Mouse (Mus musculus) kidney, postnatal 10 days (tissue): ENCODE data around the gene Kidins220.

ENCODE experiments used
- DNase-seq: peaks from one replicate; pipeline ENCODE4 v3.0.0; 2021; ENCODE audit warnings: mixed read lengths

Kidins220 gene

DNA sequence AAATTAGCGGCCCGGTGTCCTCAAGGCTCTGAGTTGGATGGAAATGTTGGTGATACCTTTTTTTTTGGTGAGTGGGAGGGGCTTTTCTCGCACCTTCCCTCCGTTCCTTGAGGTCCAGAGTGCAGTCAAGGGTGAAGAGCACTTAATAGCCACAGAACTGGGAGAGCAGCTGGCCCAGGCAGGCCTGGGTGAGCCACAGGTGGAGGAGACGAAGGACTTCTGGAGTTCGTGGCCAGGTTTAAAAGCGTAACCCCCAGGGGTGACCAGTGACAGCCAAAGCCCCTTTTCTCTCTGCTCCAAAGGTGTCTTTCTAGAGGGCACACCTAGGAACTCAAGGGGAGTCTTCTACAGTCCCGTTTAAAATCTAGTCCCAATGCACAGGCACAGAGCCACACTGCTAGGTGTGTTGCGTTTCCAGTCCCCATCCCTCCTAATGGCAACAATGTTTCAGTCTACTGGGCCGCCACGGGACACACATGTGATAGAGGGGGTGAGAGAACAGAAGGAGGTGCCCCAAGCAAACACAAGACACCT lies 118.6 kb downstream of the Kidins220 start:
- DNase-seq, result peak; percentile 57

DNA sequence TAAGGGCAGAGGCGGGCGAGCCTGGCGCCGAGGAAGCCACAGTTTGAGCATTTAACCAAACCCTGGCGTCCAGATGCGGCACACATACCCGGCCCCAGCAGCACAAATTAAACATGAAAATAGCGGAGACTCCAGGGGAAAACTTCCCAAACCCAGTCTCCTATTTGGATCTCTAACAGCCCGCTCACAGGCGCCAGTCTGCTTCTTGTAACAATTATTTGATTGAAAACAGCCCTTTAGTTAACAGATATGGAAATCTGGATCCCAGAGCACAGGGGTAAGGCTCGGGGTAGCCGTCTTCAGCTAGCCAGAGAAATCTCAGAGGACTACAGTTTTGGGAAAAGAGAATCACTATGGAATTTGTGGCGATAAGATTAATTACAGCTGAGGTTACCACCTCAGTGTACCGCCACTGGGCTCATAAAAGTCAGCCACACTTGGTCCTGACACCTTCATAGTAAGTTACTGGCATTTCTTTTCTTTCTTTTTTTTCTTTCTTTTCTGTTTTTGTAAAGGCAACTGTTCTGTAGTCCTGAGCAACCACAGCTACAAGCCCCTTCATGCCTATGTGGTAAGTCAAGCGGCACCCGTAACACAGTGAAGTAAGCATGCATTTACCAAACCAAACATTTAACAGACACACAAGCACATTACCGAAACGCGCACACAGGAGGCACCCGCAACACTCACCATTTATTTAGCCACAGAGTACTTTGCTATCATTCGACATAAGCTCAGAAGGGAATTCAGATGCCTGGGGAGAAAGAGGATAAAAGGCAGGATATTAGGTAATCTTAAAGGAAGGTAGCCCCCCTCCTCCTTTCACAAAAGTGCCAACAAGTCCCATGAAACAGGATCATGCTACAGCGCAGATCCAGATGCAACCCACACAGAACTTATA lies 120.1 kb downstream of the Kidins220 start:
- DNase-seq, result peak; percentile 54

DNA sequence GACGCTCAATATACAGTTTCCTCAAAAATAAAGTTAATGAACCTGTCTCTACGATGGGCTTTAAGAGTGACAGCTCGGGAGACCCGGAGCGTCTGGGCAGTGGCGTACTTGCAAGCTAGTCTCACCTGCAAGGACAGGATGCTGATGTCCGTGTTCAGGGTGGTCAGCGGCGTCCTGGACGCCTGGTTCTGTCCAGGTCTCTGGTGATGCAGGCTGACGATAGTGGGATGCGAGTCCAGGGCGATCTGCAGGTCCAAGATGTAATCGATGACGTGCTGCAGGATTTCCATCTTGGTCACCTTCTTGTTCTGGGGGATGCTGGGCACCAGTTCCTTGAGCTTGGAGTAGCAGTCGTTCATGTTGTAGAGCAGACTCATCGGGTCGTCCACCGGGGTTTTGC lies 120.8 kb downstream of the Kidins220 start:
- DNase-seq, result no peak

- peak; percentile 99 for DNase-seq
Measured at GRCm38 (mm10) chr12:25095974-25096639, 121.4 kb downstream of the Kidins220 start.

DNA sequence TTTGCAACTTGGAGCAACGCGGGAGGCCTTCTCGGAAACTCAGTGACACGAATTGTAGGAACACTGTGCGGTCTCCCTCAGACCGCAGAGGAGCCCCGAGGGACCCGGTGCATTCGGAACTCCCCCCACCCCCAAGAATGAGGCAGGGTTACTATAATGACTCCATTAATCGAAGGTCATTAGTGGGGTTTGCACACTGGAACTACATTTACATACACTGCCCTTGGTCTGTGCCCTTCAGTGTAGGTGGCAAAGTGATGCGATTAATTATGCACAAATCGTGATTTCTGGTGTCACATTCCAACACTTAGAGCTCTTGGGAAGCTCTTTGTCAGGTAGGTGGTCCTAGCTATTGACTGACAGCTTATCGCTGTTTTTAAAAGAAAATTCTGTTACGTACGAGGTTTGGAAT lies 121.9 kb downstream of the Kidins220 start:
- peak; percentile 61 for DNase-seq

DNA sequence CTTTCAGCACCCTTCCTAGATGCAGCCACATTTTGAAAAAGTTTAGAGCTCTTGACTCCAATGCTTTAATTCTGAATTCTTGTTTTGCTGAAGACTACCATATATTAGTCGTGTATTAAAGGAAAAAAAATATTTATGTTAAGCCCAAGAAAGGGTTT lies 122.2 kb downstream of the Kidins220 start, which contains the start of gene Id2:
TSS of gene Id2 (minus strand) at position 89 of the 158 bp plus-strand sequence.
- no peak for DNase-seq

DNA sequence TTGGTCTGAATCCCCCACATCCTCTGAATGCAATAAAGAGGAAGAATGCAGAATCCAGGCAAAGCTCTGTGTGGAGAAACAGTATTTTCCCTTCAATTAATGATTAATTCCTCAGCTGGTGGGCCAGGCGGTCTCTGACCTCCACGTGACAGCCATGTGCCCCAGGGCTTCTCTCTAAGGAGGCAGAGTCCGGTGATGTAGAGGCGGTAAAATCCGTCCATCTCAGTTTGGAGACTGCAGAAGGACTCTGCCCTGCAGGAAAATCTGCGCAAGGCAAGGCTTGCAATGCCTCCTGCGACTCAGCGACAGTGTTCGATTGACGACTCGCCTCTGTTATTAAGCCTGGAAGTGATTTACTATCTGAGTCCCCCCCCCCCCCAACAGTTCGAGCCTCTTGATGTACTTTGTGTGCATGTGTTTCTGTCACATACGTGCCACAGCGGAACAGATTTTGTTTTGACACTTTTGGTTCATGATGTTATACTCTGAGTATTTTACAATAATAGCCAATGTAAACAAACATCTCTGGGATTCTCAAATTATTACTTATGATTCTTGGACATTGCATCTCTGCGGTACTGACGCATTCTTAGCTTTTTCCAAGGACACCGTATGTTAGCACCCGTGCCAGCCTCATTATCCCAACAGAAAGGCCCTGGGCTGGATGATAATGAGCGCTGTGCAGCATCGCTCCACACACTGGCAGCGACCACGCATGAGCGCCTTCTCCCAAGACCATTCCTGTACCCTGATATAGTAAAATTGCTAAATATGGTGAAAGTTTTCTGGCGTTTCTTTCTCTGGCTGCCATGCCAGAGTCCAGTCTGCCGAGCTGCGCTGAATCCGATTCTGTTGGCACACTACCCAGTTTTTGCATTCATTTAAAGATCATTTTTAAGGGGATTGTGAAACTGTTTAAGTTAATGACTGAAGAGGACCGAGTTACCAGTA lies 122.8 kb downstream of the Kidins220 start:
- peak; percentile 86 for DNase-seq

- no peak for DNase-seq
Measured at GRCm38 (mm10) chr12:25098161-25098550, 123.4 kb downstream of the Kidins220 start.

DNA sequence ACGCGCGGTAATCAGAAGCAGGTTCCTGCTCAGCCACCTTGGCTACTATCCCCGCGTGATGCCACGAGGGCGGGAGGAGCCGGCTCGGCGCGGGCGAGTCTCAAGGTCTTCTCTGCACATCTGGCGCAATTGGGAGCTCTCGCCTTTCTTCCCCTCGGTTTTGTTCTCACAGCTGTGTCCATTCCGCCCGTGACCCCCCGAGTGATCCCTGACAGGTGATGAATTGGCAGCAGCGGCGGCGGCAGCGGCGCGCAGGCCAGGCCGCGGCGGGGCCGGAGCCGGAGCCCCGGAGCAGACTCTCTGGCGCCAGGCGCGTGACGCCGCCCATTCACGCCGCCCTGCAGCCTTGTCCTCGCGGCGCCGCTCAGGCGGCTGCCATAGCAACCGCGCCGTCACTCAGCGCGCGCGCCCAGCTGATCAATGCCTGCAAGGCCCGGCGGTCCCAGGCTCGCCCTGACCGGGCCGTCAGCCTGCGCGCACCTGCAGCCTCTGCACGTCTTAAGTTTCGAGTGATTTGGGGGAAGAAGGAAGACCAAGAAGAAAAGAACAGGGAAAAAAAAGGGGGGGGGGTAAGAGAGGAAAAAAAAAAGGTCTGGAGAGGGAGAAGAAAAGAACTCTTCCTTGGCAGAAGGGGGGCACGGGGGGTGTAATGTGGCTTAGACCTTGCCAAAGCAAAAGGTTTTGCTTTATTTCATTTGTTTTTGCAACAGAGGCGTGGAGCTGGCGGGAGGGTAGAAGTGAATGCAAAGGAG lies 124.0 kb downstream of the Kidins220 start:
- DNase-seq, result peak; percentile 97

GRCm38 (mm10) chr12:25099313-25099562 lies 124.5 kb downstream of the Kidins220 start:
- DNase-seq, result peak; percentile 87

GRCm38 (mm10) chr12:25099563-25100408 lies 125.1 kb downstream of the Kidins220 start:
- peak; percentile 68 for DNase-seq

DNA sequence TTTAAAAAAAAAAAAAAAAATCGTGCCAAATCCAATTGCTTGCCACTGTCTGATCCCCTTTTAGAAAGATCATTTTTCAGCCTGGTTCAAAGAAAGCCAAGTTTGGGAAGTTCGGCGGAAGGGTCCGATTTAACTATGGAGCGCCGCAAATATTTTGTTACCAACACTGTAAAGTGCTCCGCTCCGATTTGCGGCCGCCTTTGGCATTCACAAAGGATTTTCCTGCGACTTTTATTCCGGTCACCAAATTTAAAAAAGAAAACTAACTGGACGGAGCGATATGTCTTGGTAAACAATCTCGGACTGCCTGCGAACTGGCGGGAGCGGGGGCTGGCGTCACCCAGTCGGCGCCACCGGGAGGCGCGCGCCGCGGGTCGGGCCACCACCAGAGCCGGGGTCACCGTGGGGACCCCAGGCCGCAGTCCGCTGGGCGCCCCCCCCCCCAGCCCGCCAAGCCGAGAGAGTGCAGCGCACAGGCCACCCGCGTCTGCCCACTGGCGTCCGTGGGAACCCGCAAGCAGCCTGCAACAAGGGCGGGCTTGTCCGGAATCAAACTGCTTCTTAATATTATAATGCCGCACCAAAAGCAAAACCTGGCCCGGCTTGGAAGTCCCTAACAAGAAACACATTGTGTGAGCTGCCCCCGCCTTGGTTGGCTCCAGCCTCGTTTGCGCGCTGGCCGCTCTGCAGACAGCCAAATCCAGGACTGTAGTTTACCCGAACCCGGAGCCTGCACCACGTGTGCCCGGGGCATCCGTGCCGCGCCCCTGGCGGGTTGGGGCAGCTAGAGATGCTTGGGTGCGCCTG lies 125.9 kb downstream of the Kidins220 start:
- DNase-seq, result peak; percentile 76

DNA sequence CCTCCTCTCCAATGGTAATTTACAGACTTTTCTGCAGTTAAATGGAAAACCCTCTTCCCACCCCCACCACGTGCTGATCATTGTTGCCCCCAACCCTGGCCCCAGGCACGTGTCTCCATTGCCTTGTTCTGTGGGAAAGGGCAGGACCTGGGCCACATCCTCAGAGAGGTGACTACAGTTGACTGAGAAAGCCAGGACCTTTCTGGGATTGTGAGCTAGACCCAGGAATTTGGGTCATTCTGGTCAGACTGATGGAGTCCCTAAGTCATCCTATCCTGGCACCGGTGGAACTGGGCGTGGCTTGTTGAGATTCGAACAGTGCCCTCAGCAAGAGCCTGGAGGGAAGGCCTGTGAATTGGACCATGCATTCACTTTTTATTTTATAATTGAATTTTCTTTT lies 126.7 kb downstream of the Kidins220 start:
- DNase-seq, result peak; percentile 51

GRCm38 (mm10) chr12:25103911-25104310 lies 129.2 kb downstream of the Kidins220 start:
- DNase-seq, result peak; percentile 46

- DNase-seq, result no peak
Measured at GRCm38 (mm10) chr12:25104541-25104940, 129.8 kb downstream of the Kidins220 start.

GRCm38 (mm10) chr12:25108865-25109264 lies 134.1 kb downstream of the Kidins220 start:
- DNase-seq, result peak; percentile 41

- peak; percentile 61 for DNase-seq
Measured at GRCm38 (mm10) chr12:25109971-25110681, 135.4 kb downstream of the Kidins220 start.

DNA sequence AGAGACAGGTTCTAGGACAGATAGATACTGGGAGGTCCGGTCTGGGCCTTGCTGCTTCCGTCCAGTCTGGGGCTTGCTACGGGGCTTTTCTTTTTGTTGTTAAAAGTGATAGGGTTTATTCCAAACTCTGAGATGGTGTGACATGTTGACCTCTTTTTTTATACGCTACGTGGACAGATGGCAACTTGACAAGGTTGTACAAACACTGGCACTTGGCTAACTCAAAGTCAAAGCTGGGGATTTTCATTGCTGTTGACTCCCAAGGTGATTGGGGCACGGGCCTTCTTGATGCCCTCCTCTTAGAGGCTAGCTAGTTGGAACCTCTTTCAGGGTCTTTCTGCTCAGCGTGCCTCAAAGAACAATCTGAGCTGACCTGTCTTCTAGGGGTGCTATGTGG lies 136.0 kb downstream of the Kidins220 start:
- DNase-seq, result no peak
